Mouse (Mus musculus): ENCODE data around the gene Cd160.

DNA sequence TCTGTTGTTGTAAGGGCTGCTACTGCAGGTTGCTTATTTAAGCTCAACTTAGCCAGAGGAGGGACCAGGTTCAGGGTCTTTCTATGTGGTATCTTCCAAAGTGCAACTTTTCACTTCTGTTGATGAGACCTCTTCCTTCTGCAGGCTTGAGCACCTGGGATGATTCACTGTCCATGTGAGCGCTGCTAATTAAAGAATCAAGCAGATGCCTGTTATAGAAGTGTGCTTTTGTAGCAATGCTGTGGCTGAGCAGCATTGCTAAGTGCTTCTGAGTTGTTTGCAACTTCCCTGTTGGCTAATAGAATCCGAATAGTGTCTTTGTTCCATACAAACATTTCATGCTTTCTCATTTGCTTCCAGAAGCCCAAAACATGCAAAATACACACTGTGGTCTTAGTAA is 41.1 kb upstream of the Cd160 start:
- TF ChIP-seq CTCF (IDR thresholded peaks at IDR 0.05; ENCODE audit: control insufficient read depth, insufficient read depth, insufficient replicate concordance, low read depth, low read length), result no peak
- TF ChIP-seq POLR2A (IDR thresholded peaks at IDR 0.05; ENCODE audit: control insufficient read depth, low read depth, low read length), result no peak
